Mouse (Mus musculus): ENCODE measurements around the gene Prf1.

The Prf1 gene

GRCm38 (mm10) chr10:61290016-61290415 lies 7.6 kb upstream of the Prf1 start:
- no peak for DNase-seq (ENCODE audit: low spot score)

- DNase-seq (ENCODE audit: low spot score) = no peak
These were observed 7.2 kb upstream of the Prf1 start for GRCm38 (mm10) chr10:61290479-61290878.

DNA sequence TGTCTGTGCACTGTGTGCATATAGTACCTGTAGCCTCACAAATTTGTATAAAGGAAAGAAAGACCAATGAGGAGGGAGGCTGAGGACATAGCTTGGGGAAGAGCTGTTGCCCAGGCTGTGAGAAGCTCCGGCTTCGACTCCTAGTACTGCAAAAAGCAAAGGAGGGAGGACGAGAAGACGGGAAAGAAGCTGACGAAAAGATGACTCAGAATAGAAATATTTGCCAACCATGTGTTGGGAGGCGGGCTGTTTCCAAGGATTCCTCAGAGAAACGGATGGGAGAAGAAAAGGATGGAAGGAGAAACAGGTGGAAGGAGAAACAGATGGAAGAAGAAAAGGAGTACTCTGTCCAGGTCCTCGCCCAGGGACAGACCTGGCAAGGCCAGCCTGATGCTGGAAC lies 3.4 kb upstream of the Prf1 start:
- DNase-seq (ENCODE audit: low spot score) = no peak

DNA sequence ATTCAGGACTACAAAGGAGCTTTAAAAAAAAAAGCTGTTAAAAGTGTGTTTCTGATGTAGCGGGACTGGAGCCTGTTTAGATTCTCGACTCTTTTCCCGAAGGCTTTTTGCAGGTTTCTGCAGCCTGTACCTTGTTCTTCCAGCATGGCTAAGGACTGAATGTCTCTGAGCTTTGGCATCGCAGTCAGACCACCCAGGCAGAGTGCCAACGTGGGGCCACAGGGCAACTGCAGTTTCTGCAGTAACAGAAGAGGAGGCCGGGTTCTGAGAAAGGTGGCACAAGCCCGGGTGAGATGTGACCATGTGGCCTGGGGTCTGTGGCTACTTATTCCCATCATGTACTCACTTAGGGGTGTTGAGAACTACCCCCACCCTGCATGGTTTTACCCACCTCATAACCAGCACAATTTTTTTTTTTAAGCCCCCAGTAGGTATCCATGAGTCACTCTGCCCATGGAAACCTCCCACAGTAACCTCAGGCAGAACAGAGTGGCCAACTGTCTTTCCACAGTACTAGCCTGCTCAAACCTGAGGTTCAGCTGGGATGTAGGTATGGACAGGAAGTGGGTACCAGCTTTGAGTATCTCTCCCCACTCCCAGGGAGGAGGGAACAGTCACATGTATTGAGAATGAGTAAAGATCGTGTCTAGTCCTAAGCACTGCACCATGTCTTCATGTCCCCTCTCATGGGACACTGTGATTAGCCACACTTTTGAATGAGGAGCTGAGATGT lies 754 bp upstream of the Prf1 start:
- no peak for DNase-seq (ENCODE audit: low spot score)

GRCm38 (mm10) chr10:61300996-61301395 lies 3.4 kb downstream of the Prf1 start:
- no peak for DNase-seq (ENCODE audit: low spot score)

- DNase-seq (ENCODE audit: low spot score) = no peak
These were observed 6.4 kb downstream of the Prf1 start for GRCm38 (mm10) chr10:61304046-61304445.

DNA sequence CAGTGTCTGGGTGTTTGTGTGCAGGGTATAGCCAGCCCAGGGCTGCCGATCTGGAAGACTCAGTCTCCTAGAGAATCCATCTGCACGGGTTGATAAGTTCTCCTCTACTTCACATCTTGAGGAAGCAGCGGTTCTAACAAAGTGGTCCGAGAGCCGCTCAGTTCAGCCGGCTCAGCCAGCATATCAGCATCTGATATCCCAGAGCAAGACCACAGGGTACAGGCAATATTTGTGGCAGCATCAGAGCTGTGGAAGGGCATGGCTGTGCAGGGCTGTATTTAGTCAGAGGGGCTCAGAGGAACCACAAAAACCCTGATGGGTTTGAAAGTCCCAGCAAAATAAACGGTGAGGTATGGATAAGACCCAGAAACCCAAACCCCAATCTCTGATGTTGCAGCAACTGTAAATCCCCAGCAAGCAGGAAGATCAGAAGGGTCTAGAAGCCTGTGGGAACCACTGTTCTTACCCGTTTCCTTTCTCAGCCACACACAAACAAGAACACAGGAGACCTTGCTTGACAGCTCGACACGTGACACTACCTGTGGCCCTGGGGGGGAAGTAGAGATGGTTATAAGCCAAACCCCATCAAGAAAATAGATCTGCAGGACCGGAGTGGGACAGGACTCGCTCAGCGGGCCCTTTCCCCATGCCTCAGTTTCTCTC lies 8.4 kb downstream of the Prf1 start:
- DNase-seq (ENCODE audit: low spot score) = no peak

DNA sequence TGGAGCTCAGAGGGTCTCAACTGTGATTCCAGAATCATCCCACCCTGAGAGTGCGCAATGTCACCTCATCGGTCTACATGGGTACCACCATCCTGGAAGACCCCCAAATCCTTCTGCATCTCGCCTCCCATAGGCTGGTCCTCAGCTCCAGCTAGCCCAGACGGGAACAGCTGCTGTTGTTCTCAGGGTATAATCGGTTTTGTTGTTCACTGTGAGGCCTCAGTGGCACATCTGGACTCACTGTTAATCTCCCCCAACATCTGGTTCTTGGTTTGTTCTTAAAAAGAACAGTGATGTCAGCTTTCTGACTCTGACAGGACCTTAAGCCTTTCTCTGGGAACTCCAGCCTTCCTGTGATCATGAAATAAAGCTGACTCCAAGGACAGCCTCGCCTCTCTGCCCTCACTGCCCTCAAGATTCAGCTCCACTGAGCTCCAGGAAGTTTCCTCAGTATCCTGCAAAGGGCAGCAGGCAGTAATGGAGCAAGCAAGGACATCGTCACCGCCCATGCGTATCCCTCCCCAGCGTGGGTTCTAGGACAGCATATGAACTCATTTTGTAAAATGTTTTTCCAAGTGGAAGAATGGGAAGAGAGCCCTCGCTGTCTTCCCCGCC lies 11.2 kb downstream of the Prf1 start:
- DNase-seq (ENCODE audit: low spot score) = no peak

DNA sequence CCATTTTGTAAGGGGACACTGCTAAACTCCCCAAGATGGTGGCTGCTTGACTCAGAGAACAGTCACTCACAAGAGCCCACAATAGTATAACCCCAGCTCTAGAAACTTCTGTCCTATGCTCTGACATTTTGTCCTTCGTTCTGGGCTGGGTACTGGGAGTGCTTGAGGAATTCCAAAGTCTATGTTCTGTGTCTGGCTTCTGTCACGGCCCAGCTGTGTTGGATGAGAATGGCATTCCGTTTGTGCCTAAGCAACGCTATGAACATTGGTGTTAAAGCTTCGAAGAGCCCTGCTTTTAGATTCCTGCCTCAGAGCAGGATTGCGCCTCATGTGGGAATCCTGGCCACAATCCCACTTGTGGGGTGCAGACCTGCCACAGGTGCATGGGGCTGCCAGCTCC lies 14.5 kb downstream of the Prf1 start:
- no peak for DNase-seq (ENCODE audit: low spot score)

- DNase-seq (ENCODE audit: low spot score) = no peak
These were observed 15.1 kb downstream of the Prf1 start for GRCm38 (mm10) chr10:61312754-61313153.

DNA sequence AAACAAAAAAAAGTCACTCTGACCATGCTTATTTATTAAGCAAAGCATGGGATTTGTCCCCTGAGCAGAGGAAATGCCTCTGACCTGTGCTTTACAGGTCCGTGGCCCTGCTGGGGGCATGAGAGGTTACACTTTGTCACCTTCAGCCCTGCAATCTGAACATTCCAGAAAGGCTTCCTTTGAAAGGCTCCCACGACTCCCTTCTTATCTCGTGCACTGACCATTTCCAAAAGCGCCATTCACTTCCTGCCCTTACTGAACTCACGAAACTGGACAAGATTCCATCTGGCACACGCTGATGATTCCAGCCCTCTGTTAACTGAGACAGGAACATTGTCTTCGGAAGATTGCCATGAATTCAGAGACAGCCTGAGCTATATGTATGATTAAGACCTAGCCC lies 16.1 kb downstream of the Prf1 start:
- DNase-seq (ENCODE audit: low spot score) = no peak

GRCm38 (mm10) chr10:61315324-61315880 lies 17.8 kb downstream of the Prf1 start:
- no peak for DNase-seq (ENCODE audit: low spot score)

- no peak for DNase-seq (ENCODE audit: low spot score)
These were observed 20.9 kb downstream of the Prf1 start for GRCm38 (mm10) chr10:61318527-61318926.

DNA sequence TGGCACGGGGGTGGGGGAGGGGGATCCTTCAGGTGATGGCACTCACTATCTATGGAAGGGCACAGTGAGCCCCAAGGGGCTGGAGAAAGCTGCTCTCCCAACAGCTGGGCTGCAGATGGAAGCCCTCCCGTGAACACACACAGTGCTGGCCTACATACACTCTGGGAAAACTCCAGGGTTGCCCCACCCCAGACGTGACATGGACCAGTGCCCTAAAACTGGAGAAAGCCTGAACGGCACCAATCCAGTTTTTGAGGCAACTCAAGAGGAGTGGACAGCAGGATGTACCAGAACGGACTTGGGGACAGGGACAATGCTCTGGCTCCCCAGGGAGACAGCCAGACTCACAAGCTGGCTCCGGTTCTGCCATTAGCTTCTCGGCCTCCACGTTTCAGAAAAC lies 27.1 kb downstream of the Prf1 start:
- DNase-seq (ENCODE audit: low spot score) = no peak

DNA sequence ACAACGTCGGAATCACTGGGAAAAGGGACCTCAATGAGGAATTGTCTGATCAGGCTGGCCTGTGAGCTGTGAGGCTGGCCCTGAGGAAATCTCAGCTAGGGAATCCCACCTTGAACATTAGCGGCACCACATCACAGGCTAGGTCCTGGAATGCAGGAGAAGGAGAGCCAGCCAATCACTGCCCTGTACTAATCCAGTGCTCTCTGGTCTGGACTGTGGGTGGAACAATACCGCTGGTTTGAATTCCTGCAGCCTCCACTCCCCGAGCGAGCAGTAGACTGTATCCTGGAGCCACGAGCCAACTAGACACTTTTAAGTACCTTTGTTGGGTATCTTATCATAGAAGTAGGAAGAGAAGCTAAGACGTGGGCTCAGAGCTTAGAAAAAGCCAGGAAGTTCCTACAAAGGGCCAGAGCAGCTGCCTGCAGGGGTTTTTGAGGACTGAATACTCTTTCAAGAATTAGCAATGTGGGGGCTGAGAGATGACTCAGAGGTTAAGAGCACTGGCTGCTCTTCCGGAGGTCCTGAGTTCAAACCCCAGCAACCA lies 28.2 kb downstream of the Prf1 start:
- DNase-seq (ENCODE audit: low spot score) = no peak

- DNase-seq (ENCODE audit: low spot score) = no peak
These were observed 29.9 kb downstream of the Prf1 start for GRCm38 (mm10) chr10:61327545-61327944.

DNA sequence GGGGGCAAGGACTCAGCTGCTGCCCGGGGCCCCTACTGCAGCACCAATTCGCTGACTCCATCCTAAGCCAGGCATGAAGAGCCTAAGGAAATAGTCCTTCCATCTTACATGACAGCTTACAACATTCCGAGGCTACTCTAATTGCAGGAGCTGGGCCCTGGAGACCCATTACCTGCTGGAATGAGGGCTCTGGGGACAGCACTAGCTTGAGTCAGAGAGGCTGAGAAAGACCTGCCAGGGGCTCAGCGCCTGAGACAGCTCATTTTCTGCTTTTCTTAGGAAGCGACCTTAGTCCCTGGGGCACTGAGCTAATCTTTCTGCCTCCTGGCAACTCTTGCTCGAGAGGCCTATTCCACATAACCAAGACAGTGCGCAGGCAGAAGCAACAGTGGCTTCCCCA lies 31.3 kb downstream of the Prf1 start:
- DNase-seq (ENCODE audit: low spot score) = no peak

GRCm38 (mm10) chr10:61331046-61331445 lies 33.4 kb downstream of the Prf1 start:
- no peak for DNase-seq (ENCODE audit: low spot score)

DNA sequence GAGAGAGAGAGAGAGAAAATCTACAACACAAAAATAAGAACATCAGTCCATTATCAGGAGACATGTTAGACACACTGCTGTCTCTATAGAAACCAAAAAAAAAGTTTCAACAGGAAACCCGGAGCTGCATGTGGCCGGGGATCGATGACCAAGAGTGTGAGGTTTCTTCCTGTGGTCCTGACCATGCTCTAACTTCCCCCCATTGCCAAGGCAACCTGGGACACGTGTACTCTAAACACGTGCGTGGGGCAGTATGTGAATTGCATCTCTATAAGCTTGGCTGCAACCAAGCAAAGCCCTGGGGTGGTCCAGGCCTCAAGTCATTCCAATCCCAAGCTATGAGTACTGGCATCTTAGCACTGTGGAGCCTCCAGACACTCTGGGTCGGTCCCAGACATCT lies 36.9 kb downstream of the Prf1 start:
- no peak for DNase-seq (ENCODE audit: low spot score)

- peak; percentile 71 for DNase-seq (ENCODE audit: low spot score)
These were observed 38.5 kb downstream of the Prf1 start for GRCm38 (mm10) chr10:61336137-61336536.

GRCm38 (mm10) chr10:61336592-61336991 lies 39.0 kb downstream of the Prf1 start:
- DNase-seq (ENCODE audit: low spot score) = no peak

GRCm38 (mm10) chr10:61337665-61338064 lies 40.0 kb downstream of the Prf1 start:
- no peak for DNase-seq (ENCODE audit: low spot score)

DNA sequence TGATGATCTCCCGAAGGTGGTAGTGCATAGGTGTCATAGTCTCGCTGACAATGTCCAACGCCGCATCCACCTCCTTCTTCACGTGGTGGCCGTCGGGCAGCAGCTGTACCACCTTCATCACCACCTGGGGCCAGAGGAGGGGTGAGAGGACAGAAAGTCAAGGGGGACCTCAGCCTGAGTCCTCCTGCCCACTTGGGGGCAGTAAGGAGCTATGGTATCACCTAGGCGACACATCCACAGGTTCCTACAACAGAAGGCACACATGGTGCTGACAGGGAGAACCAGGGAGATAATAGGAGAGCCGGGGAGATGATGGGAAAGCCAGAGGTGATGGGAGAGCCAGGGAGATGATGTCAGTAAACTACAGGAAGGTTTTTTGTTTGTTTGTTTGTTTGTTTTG lies 41.6 kb downstream of the Prf1 start:
- no peak for DNase-seq (ENCODE audit: low spot score)
